Mouse (Mus musculus) gastrocnemius, adult 18-20 months (tissue): ENCODE measurements around the gene Anapc2. TPM values are rescaled to one million over a fixed set of nuclear protein-coding genes. Genes with fewer than 3 reads are reported as not detected.
A peak's percentile ranks its signal among the peaks of the same experiment; 100 is the strongest.

Experiments
- DNase-seq: peaks from one replicate; pipeline ENCODE4 v3.0.0; 2021; ENCODE audit warnings: low spot score
- total RNA-seq, 2 experiments: library from RNA; stranded (reverse); gene quantifications; 2 replicates each; pipeline ENCODE4 v1.2.3; 2021

Anapc2 gene
- total RNA-seq, 2 experiments from 2014 or later = 27.6 to 30.4 TPM

GRCm38 (mm10) chr2:25303452-25303851 is 31.2 kb downstream of the Anapc2 start:
- no peak for DNase-seq

- no peak for DNase-seq
These were observed 31.8 kb downstream of the Anapc2 start for GRCm38 (mm10) chr2:25303931-25304656.

GRCm38 (mm10) chr2:25304657-25305541 is 32.6 kb downstream of the Anapc2 start:
- DNase-seq = no peak

GRCm38 (mm10) chr2:25305587-25306359 is 33.5 kb downstream of the Anapc2 start:
- DNase-seq = no peak

GRCm38 (mm10) chr2:25310180-25310579 is 37.9 kb downstream of the Anapc2 start:
- no peak for DNase-seq

- DNase-seq = no peak
These were observed 38.7 kb downstream of the Anapc2 start for GRCm38 (mm10) chr2:25310969-25311368.

- DNase-seq = no peak
These were observed 39.2 kb downstream of the Anapc2 start for GRCm38 (mm10) chr2:25311491-25311891.

GRCm38 (mm10) chr2:25318119-25318966 is 46.1 kb downstream of the Anapc2 start:
- DNase-seq = no peak

- DNase-seq = peak; percentile 28
These were observed 46.9 kb downstream of the Anapc2 start, which contains the start of gene Grin1 for GRCm38 (mm10) chr2:25318971-25319773. TSS of gene Grin1 (minus strand) at chr2:25319187.

GRCm38 (mm10) chr2:25320084-25320483 is 47.8 kb downstream of the Anapc2 start:
- no peak for DNase-seq

GRCm38 (mm10) chr2:25326036-25326435 is 53.8 kb downstream of the Anapc2 start:
- DNase-seq = no peak

GRCm38 (mm10) chr2:25328440-25328839 is 56.2 kb downstream of the Anapc2 start:
- DNase-seq = peak; percentile 18

GRCm38 (mm10) chr2:25331470-25331869 is 59.2 kb downstream of the Anapc2 start:
- DNase-seq = no peak

GRCm38 (mm10) chr2:25332286-25333160 is 60.2 kb downstream of the Anapc2 start, which contains the start of gene Man1b1:
TSS of gene Man1b1 (plus strand) at chr2:25332338.
- DNase-seq = peak; percentile 99

GRCm38 (mm10) chr2:25333569-25333968 is 61.3 kb downstream of the Anapc2 start:
- DNase-seq = no peak
